Comparison of ENCODE assay signal across 14 mouse cellular contexts in the genomic region with DNA sequence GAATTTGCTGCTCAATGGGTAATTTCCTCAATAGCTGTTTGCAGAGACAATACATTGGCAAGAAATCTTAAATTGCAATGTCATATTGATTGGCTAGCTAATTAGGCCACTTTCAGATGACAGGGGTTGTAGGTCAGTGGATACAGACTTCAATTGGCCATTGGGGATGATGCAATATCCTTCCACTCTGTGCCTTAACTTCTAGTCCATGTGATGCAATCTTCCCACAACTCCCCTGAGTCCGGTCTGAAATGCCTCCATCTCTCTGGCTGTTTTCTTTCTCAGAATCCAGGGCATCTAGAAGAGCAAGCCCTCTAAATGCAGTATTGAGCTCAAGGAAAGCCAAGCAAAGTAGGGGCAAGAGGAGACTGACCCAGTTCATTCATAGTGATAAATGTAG.
A peak's percentile ranks its signal among the peaks of the same experiment; 100 is the strongest.
DNase-seq lines count a peak whose midpoint lies in the region; ATAC-seq and TF ChIP-seq lines count a peak whose summit lies in the region.
"Had no signal": no experiment of that assay in that cellular context is flagged by ENCODE, and none has a peak within 500 bp of the region (broad histone marks: within the 10 kb centered on the region; RNA-seq: fewer than 3 reads in every experiment).

No protein-coding gene starts in this region.

- ATAC-seq in heart, embryonic 13.5 days (ENCODE audit: extremely low read depth, insufficient number of reproducible peaks, low FRiP score, low TSS enrichment): no peak
- ATAC-seq: forebrain, embryonic 14.5 days; intestine, embryonic 15.5 days; midbrain, embryonic 16.5 days had no signal

- H3K27me3 ChIP-seq in heart, adult 2 months (ENCODE audit: control insufficient read depth, insufficient read depth, low read length): no peaks in the 10 kb centered on the region
- no peaks in the 10 kb centered on the region for H3K27me3 ChIP-seq in heart, embryonic 13.5 days (replicated peaks)
- H3K27me3 ChIP-seq: hindbrain, embryonic 12.5 days; intestine, embryonic 15.5 days; lung, embryonic 15.5 days had no signal

- no peaks in the 10 kb centered on the region for H3K9me3 ChIP-seq in heart, embryonic 13.5 days
- H3K9me3 ChIP-seq: hindbrain, embryonic 12.5 days; intestine, embryonic 15.5 days; lung, embryonic 15.5 days had no signal

- no peak for TF ChIP-seq POLR2A in heart, adult 2 months (IDR thresholded peaks at IDR 0.05; ENCODE audit: insufficient read depth, low read depth, low read length)

- TF ChIP-seq EP300 in heart, adult 2 months (IDR thresholded peaks at IDR 0.05; ENCODE audit: insufficient read depth, low read depth, low read length): no peak

- peak; percentile 43 to 69 for DNase-seq in heart, adult 2 months
- no peak for DNase-seq in heart, postnatal 4 days
- DNase-seq in NIH3T3 (ENCODE audit: low read depth): peak; percentile 52
- peak; percentile 25 for DNase-seq in skeletal muscle tissue, adult 2 months (ENCODE audit: low read depth, low spot score)
- no peak for DNase-seq in cerebellum, adult 8-10 months
- DNase-seq in cerebellum, adult 11 months: no peak
- DNase-seq: cerebellum, adult 9-11 months had no signal

- no peak for TF ChIP-seq CTCF in heart, adult 2 months (IDR thresholded peaks at IDR 0.05)

- intact Hi-C loops in heart, adult 2 months (cut with DNase I): no loop called here

- no peak overlapping the region for H3K9ac ChIP-seq in heart, adult 2 months (ENCODE audit: low read depth, low read length)
- no peak overlapping the region for H3K9ac ChIP-seq in heart, embryonic 13.5 days
- H3K9ac ChIP-seq: hindbrain, embryonic 12.5 days; intestine, embryonic 15.5 days; lung, embryonic 15.5 days had no signal

- H3K27ac ChIP-seq in heart, adult 2 months: peak overlapping the region; percentile 54
- 0 out of 2 replicates have a peak overlapping the region, but pooled peaks have one; percentile 17 for H3K27ac ChIP-seq in heart, embryonic 13.5 days (replicated peaks)
- H3K27ac ChIP-seq: hindbrain, embryonic 12.5 days; intestine, embryonic 15.5 days; lung, embryonic 15.5 days had no signal

- peaks cover 2% of the 10 kb centered on the region; the same call in 1 of the 2 replicates for H3K36me3 ChIP-seq in heart, adult 2 months (ENCODE audit: control insufficient read depth, insufficient read depth, low read length)
- no peaks in the 10 kb centered on the region for H3K36me3 ChIP-seq in heart, embryonic 13.5 days
- H3K36me3 ChIP-seq: hindbrain, embryonic 12.5 days; intestine, embryonic 15.5 days; lung, embryonic 15.5 days had no signal

- H3K4me1 ChIP-seq in heart, adult 2 months (ENCODE audit: control insufficient read depth, insufficient read depth, low read length): peaks cover 4% of the 10 kb centered on the region
- H3K4me1 ChIP-seq in heart, embryonic 13.5 days: no peaks in the 10 kb centered on the region
- H3K4me1 ChIP-seq: hindbrain, embryonic 12.5 days; intestine, embryonic 15.5 days had no signal

- WGBS in heart, adult 2 months: 37% methylated on average over 1 of the region's 1 CpGs
- WGBS in heart, embryonic 13.5 days: 70% methylated on average over 1 of the region's 1 CpGs

- no peaks in the 10 kb centered on the region for H3K79me2 ChIP-seq in heart, adult 2 months (replicated peaks; ENCODE audit: control insufficient read depth, insufficient read depth, low read length)

- H3K4me3 ChIP-seq in heart, adult 2 months: no peak overlapping the region
- H3K4me3 ChIP-seq in heart, embryonic 13.5 days: no peak overlapping the region
- H3K4me3 ChIP-seq: hindbrain, embryonic 12.5 days; intestine, embryonic 15.5 days; lung, embryonic 15.5 days had no signal

- H3K4me2 ChIP-seq in heart, embryonic 13.5 days: no peak overlapping the region
- H3K4me2 ChIP-seq: hindbrain, embryonic 12.5 days; intestine, embryonic 15.5 days; liver, embryonic 11.5 days; lung, embryonic 15.5 days had no signal

Comparison
In these comparisons a context has a peak if more than half of its experiments do, and no peak if none do; other contexts are left out.
1. DNase-seq: peak in heart, adult 2 months (2 of 2), NIH3T3 (single experiment) and skeletal muscle tissue, adult 2 months (single experiment); none in heart, postnatal 4 days (single experiment), cerebellum, adult 8-10 months (single experiment) and cerebellum, adult 11 months (single experiment).